Mouse (Mus musculus) midbrain, embryonic 16.5 days (tissue): ENCODE measurements around the gene Fgd6. TPM values are rescaled to one million over a fixed set of nuclear protein-coding genes. Genes with fewer than 3 reads are reported as not detected.

ENCODE experiments used
- ATAC-seq: fragments of 200-750 bp; cut with Nextera tagmentation; 2 replicates; pipeline ENCODE4 v1.8.0; 2017; ENCODE audit warnings: moderate TSS enrichment
- H3K27ac ChIP-seq: fragments of 300-500 bp; sonication (generic); 2 replicates; pipeline ENCODE4 v1.5.1; 2014; ENCODE audit warnings: mild to moderate bottlenecking, low read length, mixed read lengths
- H3K27me3 ChIP-seq: fragments of 300-500 bp; sonication (generic); 2 replicates; pipeline ENCODE4 v1.6.1; 2014; ENCODE audit warnings: low read depth, low read length, mixed read lengths; ENCODE audit not compliant: control insufficient read depth, insufficient read depth
- H3K36me3 ChIP-seq: fragments of 300-500 bp; sonication (generic); 2 replicates; pipeline ENCODE4 v1.6.1; 2014; ENCODE audit warnings: mild to moderate bottlenecking, low read length, moderate library complexity, mixed read lengths; ENCODE audit not compliant: control insufficient read depth, insufficient read depth
- H3K4me1 ChIP-seq: fragments of 300-500 bp; sonication (generic); 2 replicates; pipeline ENCODE4 v1.6.1; 2014; ENCODE audit warnings: mild to moderate bottlenecking, low read length, mixed read lengths; ENCODE audit not compliant: control insufficient read depth, insufficient read depth
- H3K4me2 ChIP-seq: fragments of 300-500 bp; sonication (generic); 2 replicates; pipeline ENCODE4 v1.6.1; 2014; ENCODE audit warnings: mild to moderate bottlenecking, low read length, mixed read lengths
- H3K4me3 ChIP-seq: fragments of 300-500 bp; sonication (generic); 2 replicates; pipeline ENCODE4 v1.5.1; 2014; ENCODE audit warnings: low read depth, mild to moderate bottlenecking, low read length, moderate library complexity, mixed read lengths
- H3K9ac ChIP-seq: fragments of 300-500 bp; sonication (generic); 2 replicates; pipeline ENCODE4 v1.6.1; 2014; ENCODE audit warnings: low read depth, low read length, mixed read lengths
- H3K9me3 ChIP-seq: fragments of 300-500 bp; sonication (generic); replicated peaks from 2 replicates; pipeline ENCODE4 v1.6.1; 2014; ENCODE audit warnings: mild to moderate bottlenecking, low read length, mixed read lengths; ENCODE audit not compliant: control insufficient read depth, poor library complexity, severe bottlenecking
- WGBS: fragments of 180-500 bp; shearing (Covaris S2); extraction: QIAGEN DNeasy Blood & Tissue Kit; methylation state at CpG from one replicate; pipeline ENCODE4 v1.1.7; 2014; 5-methylcytosine and 5-hydroxymethylcytosine counted together
- polyA plus RNA-seq: library from polyadenylated mRNA; unstranded; fragments of >200 nt; fragmentation: Nextera tagmentation; extraction: Ambion mirVana; gene quantifications from 2 replicates; pipeline ENCODE4 v1.2.1, GENCODE M21; 2015

The Fgd6 gene
- polyA plus RNA-seq, 1 experiment from 2014 or later, result 1.8 TPM

- peaks cover 3% of the 10 kb centered on the region; the same call in 1 of the 2 replicates for H3K4me1 ChIP-seq
- no peaks in the 10 kb centered on the region for H3K27me3 ChIP-seq
- peaks cover 23% of the 10 kb centered on the region for H3K36me3 ChIP-seq
- H3K27ac ChIP-seq, result no peak overlapping the region
- WGBS, result 93% methylated on average over 16 of the region's 16 CpGs
- no peak overlapping the region for H3K9ac ChIP-seq
- ATAC-seq, result no peak
- no peaks in the 10 kb centered on the region for H3K9me3 ChIP-seq
- H3K4me2 ChIP-seq, result no peak overlapping the region
- no peak overlapping the region for H3K4me3 ChIP-seq
Observed at GRCm38 (mm10) chr10:94165426-94165825, 129.6 kb downstream of the Fgd6 start.

DNA sequence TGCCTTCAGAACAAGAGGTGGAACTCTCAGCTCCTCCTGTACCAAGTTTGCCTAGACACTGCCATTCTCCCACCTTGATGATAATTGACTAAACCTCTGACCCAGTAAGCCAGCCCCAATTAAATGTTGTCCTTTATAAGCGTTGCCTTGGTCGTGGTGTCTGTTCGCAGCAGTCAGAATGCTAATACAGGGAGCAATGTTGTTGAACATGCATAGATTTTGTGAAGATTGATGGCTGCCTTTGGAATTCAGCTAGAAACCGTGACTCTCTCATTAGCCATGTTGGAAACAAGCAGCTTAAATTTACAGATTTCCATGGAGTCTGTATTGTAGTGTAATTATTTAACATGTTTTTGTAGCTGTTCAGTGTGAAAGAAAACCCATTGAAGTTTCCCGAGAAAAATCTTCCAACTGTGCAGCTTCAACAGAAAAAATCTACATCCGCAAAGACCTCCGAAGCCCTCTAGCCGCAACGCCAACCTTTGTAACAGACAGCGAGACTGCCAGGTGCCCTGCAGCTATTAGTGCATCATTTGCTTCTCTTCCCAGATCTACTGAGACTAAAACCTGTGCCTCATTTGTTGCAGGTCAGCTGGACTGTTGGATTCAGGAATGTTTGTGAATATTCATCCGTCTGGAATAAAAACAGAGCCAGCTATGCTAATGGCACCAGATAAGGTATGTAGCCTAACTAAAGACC lies 131.4 kb downstream of the Fgd6 start:
- Histone ChIP-seq H3K36me3 (peaks cover 22% of the 10 kb centered on the region), H3K27ac (no peak overlapping the region), H3K27me3 (no peaks in the 10 kb centered on the region)

DNA sequence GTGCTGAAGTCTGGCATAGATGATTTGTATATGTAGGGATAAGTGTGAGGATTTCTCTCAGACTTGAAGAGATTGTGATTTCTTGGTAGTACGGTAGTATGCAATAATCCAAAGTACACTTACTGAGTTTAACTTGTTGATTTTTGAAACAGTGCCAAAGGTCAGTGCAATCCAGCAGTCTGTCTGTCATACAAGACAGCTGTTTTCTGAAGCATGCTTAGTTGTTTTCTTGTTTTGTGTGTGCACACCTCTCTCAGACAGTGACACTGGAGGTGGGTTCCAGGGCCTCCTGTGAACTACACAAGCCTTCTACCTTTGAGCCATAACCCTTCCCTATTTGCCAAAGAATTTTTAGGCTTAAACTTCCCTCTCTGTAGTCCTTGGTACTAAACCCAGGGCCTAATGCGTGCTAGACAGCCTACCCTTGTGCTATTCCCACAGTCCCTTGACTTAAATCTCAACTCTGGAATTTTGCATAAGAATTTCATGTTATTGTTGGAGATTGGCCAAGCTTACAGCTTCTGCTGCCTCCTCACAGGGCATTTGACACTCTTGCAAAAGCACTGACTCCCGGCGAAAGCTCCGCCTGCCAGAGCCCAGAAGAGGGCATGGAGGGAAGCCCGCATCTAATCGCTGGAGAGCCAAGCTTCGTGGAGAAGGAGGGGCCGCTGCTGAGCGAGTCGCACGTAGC lies 135.8 kb downstream of the Fgd6 start:
- 26% methylated on average over 12 of the region's 12 CpGs for WGBS
- ATAC-seq, result no peak

More for the DNA sequence above, 131.4 kb downstream of the Fgd6 start:
- WGBS, result 53% methylated on average over 11 of the region's 11 CpGs
- Histone ChIP-seq H3K4me1 (peaks cover 9% of the 10 kb centered on the region; the same call in 1 of the 2 replicates), H3K9me3 (no peaks in the 10 kb centered on the region), H3K9ac (no peak overlapping the region), H3K4me2 (no peak overlapping the region), H3K4me3 (no peak overlapping the region)
- ATAC-seq, result no peak

DNA sequence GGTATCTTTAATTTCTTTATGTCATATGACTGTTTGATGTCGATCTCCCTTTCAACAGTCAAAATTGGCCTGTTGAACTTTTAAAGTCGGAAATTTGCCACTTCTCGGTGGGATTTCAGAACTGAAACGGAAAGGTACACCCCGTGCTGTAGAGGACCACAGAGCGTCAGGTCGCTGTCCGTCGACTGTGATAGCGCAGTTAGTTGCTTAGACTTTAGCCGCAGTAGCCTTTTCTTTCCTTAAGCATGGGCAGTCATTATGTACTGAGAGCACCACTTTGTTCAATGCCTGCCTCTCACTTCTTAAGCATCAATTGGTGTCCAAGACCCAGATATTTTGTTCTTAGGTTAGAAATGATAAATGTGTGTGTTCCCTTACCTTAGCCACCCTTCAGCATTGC lies 136.3 kb downstream of the Fgd6 start:
- Histone ChIP-seq H3K27me3 (no peaks in the 10 kb centered on the region), H3K36me3 (peaks cover 29% of the 10 kb centered on the region), H3K4me3 (no peak overlapping the region), H3K4me2 (no peak overlapping the region), H3K4me1 (peaks cover 14% of the 10 kb centered on the region), H3K9me3 (no peaks in the 10 kb centered on the region), H3K9ac (no peak overlapping the region), H3K27ac (no peak overlapping the region)
- ATAC-seq, result no peak
- 34% methylated on average over 11 of the region's 11 CpGs for WGBS

More for the DNA sequence above, 135.8 kb downstream of the Fgd6 start:
- H3K4me2 ChIP-seq, result no peak overlapping the region
- no peak overlapping the region for H3K4me3 ChIP-seq
- H3K4me1 ChIP-seq, result peaks cover 14% of the 10 kb centered on the region
- H3K9ac ChIP-seq, result no peak overlapping the region
- no peaks in the 10 kb centered on the region for H3K27me3 ChIP-seq
- no peaks in the 10 kb centered on the region for H3K9me3 ChIP-seq
- H3K36me3 ChIP-seq, result peaks cover 29% of the 10 kb centered on the region
- H3K27ac ChIP-seq, result no peak overlapping the region

- Histone ChIP-seq H3K4me3 (no peak overlapping the region), H3K9ac (no peak overlapping the region), H3K9me3 (no peaks in the 10 kb centered on the region), H3K4me1 (peaks cover 11% of the 10 kb centered on the region), H3K27me3 (no peaks in the 10 kb centered on the region), H3K27ac (no peak overlapping the region), H3K36me3 (peaks cover 26% of the 10 kb centered on the region), H3K4me2 (no peak overlapping the region)
- 13% methylated on average over 6 of the region's 6 CpGs for WGBS
- no peak for ATAC-seq
Observed at GRCm38 (mm10) chr10:94172706-94173105, 136.9 kb downstream of the Fgd6 start.

GRCm38 (mm10) chr10:94174652-94175051 lies 138.9 kb downstream of the Fgd6 start:
- Histone ChIP-seq H3K4me3 (no peak overlapping the region), H3K4me2 (no peak overlapping the region), H3K27ac (no peak overlapping the region), H3K4me1 (peaks cover 11% of the 10 kb centered on the region), H3K36me3 (peaks cover 21% of the 10 kb centered on the region), H3K9me3 (no peaks in the 10 kb centered on the region), H3K27me3 (no peaks in the 10 kb centered on the region), H3K9ac (no peak overlapping the region)
- no peak for ATAC-seq
- WGBS, result 87% methylated on average over 7 of the region's 7 CpGs

DNA sequence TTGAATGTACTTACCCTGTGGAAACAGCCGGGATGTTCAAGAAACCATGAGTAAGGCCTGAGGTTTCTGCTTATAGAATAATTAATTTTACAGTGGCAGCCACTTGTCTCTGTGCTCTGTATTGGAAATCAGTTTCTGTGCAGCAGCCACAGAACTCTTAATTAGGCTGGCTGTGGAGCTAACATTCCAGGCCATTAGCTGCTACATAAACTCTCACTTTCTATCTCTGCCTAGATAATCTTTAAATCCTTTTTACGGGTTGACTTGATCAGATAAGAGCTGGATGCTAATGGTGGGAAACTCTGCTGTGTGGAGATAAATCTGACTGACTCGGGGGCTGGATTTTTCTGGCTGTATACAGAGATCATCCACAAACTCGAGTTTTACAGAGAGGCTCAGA lies 147.4 kb downstream of the Fgd6 start:
- H3K9ac ChIP-seq, result no peak overlapping the region
- no peaks in the 10 kb centered on the region for H3K9me3 ChIP-seq
- no peak overlapping the region for H3K4me3 ChIP-seq
- 14% methylated on average over 4 of the region's 4 CpGs for WGBS
- no peak overlapping the region for H3K4me2 ChIP-seq
- H3K27me3 ChIP-seq, result no peaks in the 10 kb centered on the region
- H3K27ac ChIP-seq, result no peak overlapping the region
- ATAC-seq, result no peak
- H3K4me1 ChIP-seq, result no peaks in the 10 kb centered on the region
- H3K36me3 ChIP-seq, result peaks cover 3% of the 10 kb centered on the region

Other genes with a start within 250 kb of the Fgd6 start
- gene Usp44, start 204.4 kb upstream of the Fgd6 start, polyA plus RNA-seq, result 0.14 and 0.30 TPM in 2 replicates
- 147 and 156 TPM in 2 replicates for gene Metap2, start 138.9 kb upstream of the Fgd6 start, polyA plus RNA-seq
- gene Vezt, start 184 bp upstream of the Fgd6 start, polyA plus RNA-seq, result 59.4 and 68.1 TPM in 2 replicates
- gene Nr2c1, start 112.0 kb downstream of the Fgd6 start, polyA plus RNA-seq, result 8.0 and 9.3 TPM in 2 replicates
- gene Ndufa12, start 162.7 kb downstream of the Fgd6 start, polyA plus RNA-seq, result 291 and 304 TPM in 2 replicates